Mouse (Mus musculus) retina, embryonic 14.5 days (tissue): ENCODE results near the gene Mllt10.

Source experiments
- DNase-seq: peaks from one replicate; pipeline ENCODE4 v3.0.0-alpha.2; 2015; ENCODE audit warnings: low spot score

The Mllt10 gene

DNA sequence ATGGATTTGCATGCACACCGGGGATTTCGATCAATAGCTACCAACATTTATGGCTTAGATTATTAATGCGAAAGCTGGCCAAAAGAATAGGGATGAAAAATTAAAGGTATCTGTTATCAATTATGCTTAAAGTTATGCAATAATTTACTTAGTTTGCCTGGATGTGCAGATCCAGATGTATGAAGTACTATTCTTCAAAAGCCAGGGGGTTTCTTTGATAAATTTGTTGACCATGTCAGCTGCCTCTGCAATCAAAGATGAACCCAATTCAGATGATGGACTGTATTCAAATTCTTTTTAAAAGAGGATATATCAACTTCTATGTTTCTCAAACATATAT lies 3.2 kb upstream of the Mllt10 start:
- DNase-seq, result no peak

DNA sequence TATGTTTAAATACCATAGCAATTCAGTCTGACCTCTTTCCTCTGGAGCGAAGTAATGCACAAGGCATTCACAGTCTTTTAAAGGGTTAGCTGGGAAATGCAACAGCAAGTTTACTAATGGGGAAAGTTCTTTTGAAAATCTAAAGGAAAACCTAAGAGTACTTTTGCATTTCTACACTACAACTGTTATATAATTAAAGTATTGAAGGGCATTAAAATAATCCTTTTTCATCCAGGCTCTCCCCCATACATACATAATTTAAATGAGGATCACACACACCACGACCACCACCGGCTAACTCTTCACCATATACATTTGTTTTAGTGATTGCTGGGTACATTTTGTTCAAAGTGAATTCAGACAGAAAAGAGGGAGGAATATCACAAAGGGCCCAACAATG lies 2.5 kb upstream of the Mllt10 start:
- peak; percentile 14 for DNase-seq

DNA sequence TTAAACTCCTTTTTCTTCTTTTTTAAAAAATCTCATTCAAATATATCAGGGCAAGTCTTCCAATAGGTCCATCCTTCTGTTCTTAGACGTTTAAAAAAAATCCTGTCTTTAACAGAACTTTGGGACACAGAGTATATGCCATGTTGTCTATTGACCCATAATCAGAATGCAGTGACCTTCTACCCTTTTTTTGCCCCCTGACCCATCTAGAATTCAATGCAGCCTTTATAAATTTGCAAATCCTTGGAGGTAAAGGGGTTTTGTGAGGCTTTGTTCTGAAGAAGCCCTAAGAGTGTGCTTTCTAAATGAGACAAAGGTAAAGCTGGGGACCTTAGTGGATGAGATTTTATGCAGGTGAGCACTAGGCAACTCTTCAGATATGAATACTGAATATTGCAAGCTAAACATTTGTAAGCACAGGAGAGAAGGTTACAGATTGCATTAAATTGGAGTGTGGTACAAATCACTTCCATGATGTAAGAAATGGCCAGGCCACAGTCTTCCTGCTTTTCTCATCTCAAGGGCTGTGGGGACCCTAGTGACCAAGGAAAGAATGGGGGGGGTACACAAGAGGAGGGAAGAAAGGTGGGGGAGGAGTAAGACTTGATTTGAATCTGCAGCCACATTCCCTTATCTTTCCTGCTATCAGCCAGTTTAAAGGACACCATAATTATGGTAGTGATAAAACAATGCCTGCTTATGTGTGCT lies 1.6 kb upstream of the Mllt10 start:
- DNase-seq, result peak; percentile 35

DNA sequence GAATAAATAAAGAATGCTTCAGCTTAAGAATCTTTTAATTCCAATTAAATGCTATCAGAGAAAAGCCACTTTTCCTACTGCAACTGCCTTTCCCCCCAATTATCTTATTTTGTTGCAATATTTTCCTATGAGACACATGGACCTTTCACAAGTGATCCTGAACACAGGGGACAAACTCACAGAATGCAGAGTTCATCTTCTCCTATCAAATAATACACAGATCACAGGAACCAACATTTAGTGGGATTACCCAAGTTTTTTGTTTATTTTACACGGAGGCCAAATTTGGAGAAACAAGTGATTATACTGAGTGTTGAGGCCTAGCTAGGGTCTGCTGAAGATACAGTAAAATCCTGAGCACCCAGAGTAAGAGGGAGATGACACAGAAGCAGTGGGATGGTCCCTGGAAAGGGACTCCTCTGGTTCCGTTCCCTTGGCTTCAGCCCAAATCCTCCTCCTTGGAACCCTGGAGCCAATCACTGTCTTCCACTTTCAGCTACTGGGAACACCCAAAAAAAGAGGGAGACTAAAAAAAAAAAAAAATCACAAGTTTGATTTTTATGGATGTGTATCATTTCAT lies 996 bp upstream of the Mllt10 start:
- DNase-seq, result peak; percentile 31

GRCm38 (mm10) chr2:18055929-18056785 lies 1.1 kb downstream of the Mllt10 start:
- peak; percentile 97 for DNase-seq

DNA sequence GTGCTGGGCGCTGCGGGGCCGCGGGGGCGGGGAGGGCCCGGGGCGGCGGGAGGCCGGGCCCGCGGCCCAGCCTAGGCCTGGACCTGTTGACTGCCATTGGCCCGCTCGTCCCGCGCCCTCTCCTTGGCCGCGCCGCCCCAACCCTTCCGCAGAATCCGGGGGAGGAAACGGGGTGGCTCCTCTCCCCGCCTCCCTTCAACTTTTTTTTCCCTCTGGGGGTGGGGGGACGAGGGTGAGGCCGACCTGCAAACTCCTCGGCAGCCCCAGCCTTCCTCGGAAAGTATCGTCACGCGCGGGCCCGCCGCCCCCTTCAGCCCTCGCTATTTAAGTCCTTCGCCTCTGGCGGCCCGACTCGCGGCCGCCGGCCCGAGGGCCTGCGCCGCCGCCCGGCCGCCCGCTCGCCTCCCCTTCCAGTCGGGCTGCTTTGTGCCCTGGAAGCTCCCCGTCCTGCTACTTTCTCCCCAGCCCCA lies 1.8 kb downstream of the Mllt10 start:
- DNase-seq, result peak; percentile 93

GRCm38 (mm10) chr2:18057336-18058145 lies 2.5 kb downstream of the Mllt10 start:
- peak; percentile 67 for DNase-seq

- peak; percentile 39 for DNase-seq
Observed at GRCm38 (mm10) chr2:18058146-18058708, 3.2 kb downstream of the Mllt10 start.

DNA sequence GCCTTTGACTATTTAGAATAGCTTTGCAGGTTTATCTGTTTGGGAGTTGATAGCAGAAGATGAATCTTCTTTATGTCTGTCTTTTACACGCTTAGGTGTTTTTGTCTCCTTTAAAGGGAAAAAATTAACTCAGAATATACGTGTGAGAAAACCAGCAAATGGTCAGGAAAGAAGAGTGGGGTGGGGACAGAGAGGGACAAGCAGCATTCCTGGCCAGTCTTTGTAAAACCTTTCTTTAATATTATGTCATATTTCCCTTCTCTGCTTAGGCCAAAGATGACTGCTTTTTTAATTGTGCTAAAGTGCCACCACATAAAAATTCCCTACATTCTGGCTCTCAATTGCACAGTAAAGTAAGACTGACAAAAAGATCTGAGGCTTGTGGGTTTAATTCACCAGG lies 4.0 kb downstream of the Mllt10 start:
- DNase-seq, result no peak

DNA sequence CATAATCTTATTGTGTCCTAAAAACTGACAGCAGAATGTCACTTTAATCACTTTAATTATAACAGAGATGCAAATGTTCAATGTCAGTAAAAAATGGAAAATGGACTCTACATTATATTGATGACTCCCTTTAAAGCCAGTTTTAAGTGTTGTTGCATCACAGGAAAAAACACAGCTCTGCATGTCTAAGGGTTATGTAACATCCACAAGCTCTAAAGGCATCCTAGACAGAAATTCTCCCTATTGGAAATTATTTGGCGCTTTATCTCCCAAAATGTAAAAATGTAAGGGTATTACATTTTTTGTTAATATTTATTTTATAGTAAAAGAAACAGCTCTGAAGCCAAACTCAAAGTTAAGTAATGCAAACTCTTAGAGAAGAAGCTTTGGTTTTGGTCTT lies 4.9 kb downstream of the Mllt10 start:
- no peak for DNase-seq

DNA sequence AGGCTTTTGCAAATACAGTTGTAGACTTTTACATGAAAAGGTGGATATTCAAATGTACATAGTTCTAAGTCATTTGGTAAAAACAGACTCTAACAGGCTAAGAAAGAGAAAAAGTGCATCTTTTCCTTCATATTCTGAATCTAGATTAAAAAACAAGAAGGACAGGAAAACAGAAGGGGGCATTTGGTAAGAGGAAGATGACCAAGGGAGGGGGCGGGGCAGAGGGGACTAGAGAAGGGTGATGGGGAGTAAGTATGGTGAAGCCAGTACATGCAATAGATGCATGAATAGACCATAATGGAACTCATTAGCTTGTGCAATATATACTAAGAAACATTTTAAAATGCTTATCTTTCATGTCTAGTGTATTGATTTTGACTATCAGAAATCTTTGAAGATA lies 5.4 kb downstream of the Mllt10 start:
- peak; percentile 24 for DNase-seq

- DNase-seq, result peak; percentile 74
Observed at GRCm38 (mm10) chr2:18063763-18064251, 8.8 kb downstream of the Mllt10 start.

GRCm38 (mm10) chr2:18064356-18064858 lies 9.4 kb downstream of the Mllt10 start:
- peak; percentile 92 for DNase-seq

DNA sequence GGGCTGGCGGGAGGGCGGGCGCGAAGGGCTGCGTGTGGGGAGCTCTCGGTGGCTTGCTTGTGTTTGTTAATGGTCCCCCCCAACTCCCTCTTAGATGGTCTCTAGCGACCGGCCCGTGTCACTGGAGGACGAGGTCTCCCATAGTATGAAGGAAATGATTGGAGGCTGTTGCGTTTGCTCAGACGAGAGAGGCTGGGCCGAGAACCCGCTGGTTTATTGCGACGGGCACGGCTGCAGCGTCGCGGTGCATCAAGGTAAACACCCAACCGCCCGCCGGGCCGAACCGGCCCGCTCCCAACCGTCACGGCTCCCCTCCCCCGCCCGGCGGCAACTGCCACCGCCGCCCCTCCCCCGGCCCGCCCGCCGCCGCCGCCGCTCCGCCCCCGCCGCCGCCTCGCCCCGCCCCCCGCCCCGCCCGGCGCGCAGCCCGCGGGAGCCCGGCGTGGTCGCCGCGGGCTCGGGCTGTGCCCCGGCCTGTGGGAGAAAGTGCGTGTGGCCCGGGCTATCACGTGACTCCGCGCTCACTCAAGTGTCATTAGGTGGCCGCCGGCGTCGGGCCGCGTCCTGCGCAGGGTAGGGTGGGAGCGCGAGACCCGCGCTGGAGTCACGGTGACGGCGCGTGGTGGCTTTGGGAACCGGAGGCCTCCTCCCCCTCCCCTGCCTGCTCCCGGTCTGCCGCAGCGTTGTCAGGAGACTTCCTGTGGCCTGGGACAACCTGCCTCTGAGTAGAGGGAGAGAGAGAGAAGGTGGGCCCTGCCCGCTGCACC lies 10.1 kb downstream of the Mllt10 start:
- DNase-seq, result peak; percentile 78

GRCm38 (mm10) chr2:18065708-18066030 lies 10.6 kb downstream of the Mllt10 start:
- no peak for DNase-seq

DNA sequence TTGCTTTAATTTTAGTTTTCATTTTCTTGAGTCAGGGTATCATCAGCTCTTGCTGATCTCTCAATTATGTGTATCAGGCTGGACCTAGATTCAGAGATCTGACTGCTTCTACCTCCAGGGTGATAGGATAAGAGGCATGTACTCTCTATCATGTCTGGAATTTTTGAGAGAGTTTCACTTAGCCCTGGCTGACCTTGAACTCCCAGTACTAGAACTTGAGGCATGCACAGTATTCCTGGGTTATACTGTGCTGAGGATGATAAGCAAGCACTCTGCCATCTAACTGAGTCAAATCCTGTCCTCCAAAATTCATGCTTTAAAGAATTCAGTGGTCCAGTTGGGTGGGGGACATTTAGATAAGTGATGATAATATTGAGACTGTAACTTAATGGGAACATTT lies 11.4 kb downstream of the Mllt10 start:
- DNase-seq, result no peak

- DNase-seq, result no peak
Observed at GRCm38 (mm10) chr2:18068071-18068796, 13.2 kb downstream of the Mllt10 start.

- no peak for DNase-seq
Observed at GRCm38 (mm10) chr2:18071947-18072346, 16.9 kb downstream of the Mllt10 start.

- DNase-seq, result no peak
Observed at GRCm38 (mm10) chr2:18080182-18080860, 25.3 kb downstream of the Mllt10 start.
